Mouse (Mus musculus): ENCODE results near the gene Cd40. TPM values are rescaled to one million over a fixed set of nuclear protein-coding genes. Genes with fewer than 3 reads are reported as not detected.

Cd40 gene
- total RNA-seq (2021) (1 to 10 TPM; 2.0 to 2.2 TPM), polyA plus RNA-seq (2012; rRNA removed) (4.6 and 7.1 TPM in 2 replicates)
- long read RNA-seq, result 0 reads

DNA sequence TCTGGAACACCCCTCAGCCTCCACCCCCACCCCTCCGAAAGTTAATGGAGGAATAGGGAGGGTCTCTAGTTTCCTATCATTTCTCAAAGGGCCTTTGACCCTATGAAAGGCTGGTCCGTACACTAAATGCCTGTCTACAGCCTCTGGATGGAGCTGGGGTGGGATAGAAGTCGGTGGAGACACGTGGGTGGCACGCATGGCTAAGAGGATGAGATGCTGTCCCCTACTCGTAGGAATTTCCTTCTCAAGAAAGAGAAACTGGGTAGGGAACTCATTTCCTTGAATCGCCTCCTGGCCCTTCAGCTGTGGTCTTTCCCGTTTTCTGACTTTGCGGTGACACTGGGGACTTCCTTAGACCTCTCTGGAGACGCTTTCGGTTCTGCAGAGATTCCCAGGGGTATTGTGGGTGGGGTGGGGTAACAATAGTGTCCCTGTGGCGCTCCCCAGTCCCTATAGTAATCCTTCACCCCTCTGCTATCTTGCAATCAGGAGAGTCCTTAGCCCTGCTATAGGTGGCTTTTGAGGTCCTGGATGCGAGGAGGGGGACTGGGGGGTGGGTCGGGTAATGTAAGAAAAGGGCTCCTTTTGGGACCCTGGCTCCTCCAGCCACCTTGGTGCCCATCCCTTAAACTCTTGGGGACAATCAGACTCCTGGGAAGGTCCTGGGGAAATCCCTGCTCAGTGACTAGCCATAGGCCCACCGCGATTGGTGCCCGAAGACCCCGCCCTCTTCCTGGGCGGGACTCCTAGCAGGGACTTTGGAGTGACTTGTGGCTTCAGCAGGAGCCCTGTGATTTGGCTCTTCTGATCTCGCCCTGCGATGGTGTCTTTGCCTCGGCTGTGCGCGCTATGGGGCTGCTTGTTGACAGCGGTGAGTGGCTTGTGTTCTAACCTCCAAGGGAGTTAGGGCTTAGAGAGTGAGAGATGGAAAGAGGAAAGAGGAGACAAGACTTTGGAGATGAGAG is at the start of gene Cd40:
Gene Cd40, plus strand, starts transcription at position 740 of the 965 bp plus-strand sequence.
- peak; percentile 88 to 90 for DNase-seq
- Histone ChIP-seq H3K4me1 (ENCODE audit: control insufficient read depth, insufficient read depth, low read length) (peaks cover 4% of the 10 kb centered on the region), H3K9ac (ENCODE audit: low read depth, low read length) (peak within 1 kb of the TSS; percentile 52), H3K27ac (peak within 1 kb of the TSS; percentile 66), H3K4me3 (peak within 1 kb of the TSS; percentile 49), H3K79me2 (replicated peaks; ENCODE audit: control insufficient read depth, insufficient read depth, low read length) (no peaks in the 10 kb centered on the region), H3K36me3 (ENCODE audit: control insufficient read depth, insufficient read depth, low read length) (no peaks in the 10 kb centered on the region), H3K27me3 (ENCODE audit: control insufficient read depth, insufficient read depth, low read length) (no peaks in the 10 kb centered on the region)
- TF ChIP-seq CTCF (IDR thresholded peaks at IDR 0.05) (no peak), POLR2A (IDR thresholded peaks at IDR 0.05; ENCODE audit: insufficient read depth, low read depth, low read length) (peak; percentile 93)
- intact Hi-C loops (cut with DNase I), result no loop called here
- 7% methylated on average over 25 of the region's 25 CpGs for WGBS

DNA sequence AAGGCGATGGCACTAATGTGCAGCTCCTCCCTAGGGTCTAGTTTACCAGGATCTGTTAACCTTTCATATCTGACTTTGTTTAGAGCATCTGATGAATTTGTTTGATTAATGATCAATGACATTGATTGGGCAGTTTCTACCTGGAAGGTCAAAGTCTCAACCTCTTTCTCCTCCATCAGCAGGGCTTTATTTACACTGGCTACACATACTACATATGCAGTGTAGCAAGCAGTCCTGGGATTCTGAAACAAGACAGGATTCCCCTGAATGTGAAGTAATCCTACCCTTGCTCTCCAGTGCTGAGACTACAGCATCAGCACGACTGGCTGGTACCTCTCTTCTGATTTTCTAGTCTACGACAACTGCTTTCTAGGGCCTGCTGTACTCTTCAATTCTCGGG is 48.6 kb upstream of the Cd40 start:
- intact Hi-C loops (cut with DNase I), result no loop called here
- no peak for DNase-seq
- Histone ChIP-seq H3K4me1 (ENCODE audit: control insufficient read depth, insufficient read depth, low read length) (no peaks in the 10 kb centered on the region), H3K27me3 (ENCODE audit: control insufficient read depth, insufficient read depth, low read length) (no peaks in the 10 kb centered on the region), H3K27ac (no peak overlapping the region), H3K9ac (ENCODE audit: low read depth, low read length) (no peak overlapping the region), H3K4me3 (no peak overlapping the region), H3K36me3 (ENCODE audit: control insufficient read depth, insufficient read depth, low read length) (no peaks in the 10 kb centered on the region; the same call in 1 of the 2 replicates), H3K79me2 (replicated peaks; ENCODE audit: control insufficient read depth, insufficient read depth, low read length) (no peaks in the 10 kb centered on the region)
- TF ChIP-seq EP300 (IDR thresholded peaks at IDR 0.05; ENCODE audit: insufficient read depth, low read depth, low read length), result no peak
- no peak for TF ChIP-seq CTCF (IDR thresholded peaks at IDR 0.05)
- TF ChIP-seq POLR2A (IDR thresholded peaks at IDR 0.05; ENCODE audit: insufficient read depth, low read depth, low read length), result no peak
- 95% methylated on average over 4 of the region's 4 CpGs for WGBS

DNA sequence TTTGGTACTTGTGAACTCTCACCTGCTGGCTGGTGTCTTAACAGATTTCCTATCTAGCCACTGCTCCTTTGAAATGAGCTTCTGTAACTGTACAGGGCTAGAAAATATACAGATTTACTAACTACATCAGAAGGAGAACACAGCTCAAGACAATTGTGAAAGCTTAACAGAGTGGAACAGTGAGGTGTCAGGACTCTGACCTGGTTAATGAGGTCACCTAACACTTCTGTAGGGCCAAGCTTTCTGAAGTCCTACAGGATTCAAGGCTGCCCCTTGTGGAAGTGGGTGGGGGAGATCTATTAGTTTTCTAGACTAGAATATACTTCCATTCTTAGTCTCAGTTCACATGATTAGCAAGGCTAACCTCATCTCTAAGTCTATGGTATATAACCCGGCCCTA is 47.4 kb upstream of the Cd40 start:
- DNase-seq, result no peak
- no peak overlapping the region for H3K4me3 ChIP-seq
- no peaks in the 10 kb centered on the region for H3K27me3 ChIP-seq (ENCODE audit: control insufficient read depth, insufficient read depth, low read length)
- H3K9ac ChIP-seq (ENCODE audit: low read depth, low read length), result no peak overlapping the region
- no peak for TF ChIP-seq POLR2A (IDR thresholded peaks at IDR 0.05; ENCODE audit: insufficient read depth, low read depth, low read length)
- no peak for TF ChIP-seq CTCF (IDR thresholded peaks at IDR 0.05)
- no peak for TF ChIP-seq EP300 (IDR thresholded peaks at IDR 0.05; ENCODE audit: insufficient read depth, low read depth, low read length)
- no peaks in the 10 kb centered on the region for H3K79me2 ChIP-seq (replicated peaks; ENCODE audit: control insufficient read depth, insufficient read depth, low read length)
- intact Hi-C loops (cut with DNase I), result no loop called here
- 94% methylated on average over 1 of the region's 1 CpGs for WGBS
- no peaks in the 10 kb centered on the region for H3K4me1 ChIP-seq (ENCODE audit: control insufficient read depth, insufficient read depth, low read length)
- H3K27ac ChIP-seq, result no peak overlapping the region
- H3K36me3 ChIP-seq (ENCODE audit: control insufficient read depth, insufficient read depth, low read length), result no peaks in the 10 kb centered on the region; the same call in 1 of the 2 replicates

DNA sequence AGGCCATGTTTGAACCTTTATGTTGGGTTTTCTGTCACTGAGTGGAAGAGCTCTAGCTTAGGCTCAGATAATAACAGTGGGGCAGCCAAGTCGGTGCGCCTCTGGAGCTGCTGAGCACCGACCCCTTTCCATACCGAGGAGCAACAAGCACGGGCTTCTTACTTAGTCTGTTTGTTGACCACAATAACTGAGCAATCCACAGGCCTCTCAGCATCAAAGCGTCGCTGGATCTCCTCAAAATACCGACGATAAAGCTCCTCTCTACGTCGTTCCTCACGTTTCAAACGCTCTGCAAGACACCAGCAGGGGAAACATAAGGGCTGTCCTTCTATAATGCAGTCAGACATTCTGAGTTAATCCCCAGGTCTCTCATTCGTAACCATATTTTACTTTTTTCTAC is 46.3 kb upstream of the Cd40 start:
- Histone ChIP-seq H3K4me1 (ENCODE audit: control insufficient read depth, insufficient read depth, low read length) (no peaks in the 10 kb centered on the region), H3K4me3 (no peak overlapping the region), H3K27ac (no peak overlapping the region), H3K79me2 (replicated peaks; ENCODE audit: control insufficient read depth, insufficient read depth, low read length) (no peaks in the 10 kb centered on the region), H3K36me3 (ENCODE audit: control insufficient read depth, insufficient read depth, low read length) (no peaks in the 10 kb centered on the region; the same call in 1 of the 2 replicates), H3K9ac (ENCODE audit: low read depth, low read length) (no peak overlapping the region), H3K27me3 (ENCODE audit: control insufficient read depth, insufficient read depth, low read length) (no peaks in the 10 kb centered on the region)
- TF ChIP-seq CTCF (IDR thresholded peaks at IDR 0.05) (no peak), EP300 (IDR thresholded peaks at IDR 0.05; ENCODE audit: insufficient read depth, low read depth, low read length) (no peak), POLR2A (IDR thresholded peaks at IDR 0.05; ENCODE audit: insufficient read depth, low read depth, low read length) (no peak)
- intact Hi-C loops (cut with DNase I), result no loop called here
- WGBS, result 96% methylated on average over 14 of the region's 14 CpGs
- DNase-seq, result no peak

DNA sequence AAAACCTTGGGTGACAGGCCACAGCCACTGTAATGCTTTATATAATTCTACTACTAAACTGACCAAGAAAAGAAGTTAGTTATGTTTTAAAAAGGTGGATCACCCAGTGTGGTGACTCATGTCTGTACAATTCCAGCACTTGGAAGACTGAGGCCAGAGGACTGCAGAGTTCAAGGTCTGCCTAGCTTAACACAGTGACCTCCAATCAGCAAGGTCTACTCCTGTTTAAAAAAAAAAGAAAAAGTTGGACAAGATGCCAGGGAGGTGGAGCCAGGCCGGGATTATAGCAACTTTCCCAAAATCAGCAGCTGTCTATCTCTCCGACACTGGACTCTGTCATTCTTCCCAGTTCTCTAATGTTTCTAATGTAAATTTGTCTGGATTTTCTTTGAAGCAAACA is 45.8 kb upstream of the Cd40 start:
- no peak overlapping the region for H3K27ac ChIP-seq
- DNase-seq, result no peak
- no peak overlapping the region for H3K9ac ChIP-seq (ENCODE audit: low read depth, low read length)
- H3K36me3 ChIP-seq (ENCODE audit: control insufficient read depth, insufficient read depth, low read length), result no peaks in the 10 kb centered on the region; the same call in 1 of the 2 replicates
- H3K4me3 ChIP-seq, result no peak overlapping the region
- intact Hi-C loops (cut with DNase I), result no loop called here
- no peaks in the 10 kb centered on the region for H3K4me1 ChIP-seq (ENCODE audit: control insufficient read depth, insufficient read depth, low read length)
- peaks cover 1% of the 10 kb centered on the region; the same call in 1 of the 2 replicates for H3K79me2 ChIP-seq (replicated peaks; ENCODE audit: control insufficient read depth, insufficient read depth, low read length)
- no peaks in the 10 kb centered on the region for H3K27me3 ChIP-seq (ENCODE audit: control insufficient read depth, insufficient read depth, low read length)
- TF ChIP-seq POLR2A (IDR thresholded peaks at IDR 0.05; ENCODE audit: insufficient read depth, low read depth, low read length), result no peak
- TF ChIP-seq EP300 (IDR thresholded peaks at IDR 0.05; ENCODE audit: insufficient read depth, low read depth, low read length), result no peak
- no peak for TF ChIP-seq CTCF (IDR thresholded peaks at IDR 0.05)
- 72% methylated on average over 2 of the region's 2 CpGs for WGBS

DNA sequence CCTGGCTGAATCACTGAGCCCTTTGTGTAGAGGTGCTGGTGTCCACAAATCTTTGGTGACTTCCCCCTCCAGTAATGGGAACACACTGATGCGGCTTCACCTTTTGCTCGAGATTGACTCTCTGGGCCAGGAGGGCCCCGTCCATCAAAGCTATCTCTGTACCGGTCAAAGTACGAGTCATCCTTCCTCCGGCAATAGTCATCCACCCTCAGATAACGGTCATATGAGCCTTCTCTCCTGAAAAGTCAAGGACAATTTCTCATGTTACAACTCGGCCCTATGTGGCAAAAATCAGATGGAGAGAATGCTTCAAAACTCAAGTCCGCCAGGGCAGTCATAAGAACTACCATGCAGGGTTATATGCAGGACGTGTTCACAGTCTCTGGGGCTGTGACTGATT is 45.1 kb upstream of the Cd40 start:
- Histone ChIP-seq H3K4me1 (ENCODE audit: control insufficient read depth, insufficient read depth, low read length) (no peaks in the 10 kb centered on the region), H3K9ac (ENCODE audit: low read depth, low read length) (no peak overlapping the region), H3K27me3 (ENCODE audit: control insufficient read depth, insufficient read depth, low read length) (no peaks in the 10 kb centered on the region), H3K4me3 (no peak overlapping the region), H3K79me2 (replicated peaks; ENCODE audit: control insufficient read depth, insufficient read depth, low read length) (peaks cover 1% of the 10 kb centered on the region; the same call in 1 of the 2 replicates), H3K36me3 (ENCODE audit: control insufficient read depth, insufficient read depth, low read length) (no peaks in the 10 kb centered on the region; the same call in 1 of the 2 replicates), H3K27ac (no peak overlapping the region)
- WGBS, result 67% methylated on average over 10 of the region's 10 CpGs
- no peak for DNase-seq
- intact Hi-C loops (cut with DNase I), result no loop called here
- TF ChIP-seq CTCF (IDR thresholded peaks at IDR 0.05) (no peak), POLR2A (IDR thresholded peaks at IDR 0.05; ENCODE audit: insufficient read depth, low read depth, low read length) (no peak), EP300 (IDR thresholded peaks at IDR 0.05; ENCODE audit: insufficient read depth, low read depth, low read length) (no peak)

Measured in heart, adult 2 months (tissue).